Mouse (Mus musculus) ES-E14 (cell line): ENCODE measurements around the gene Strn4. TPM values are rescaled to one million over a fixed set of nuclear protein-coding genes. Genes with fewer than 3 reads are reported as not detected.

Source experiments
- DNase-seq: peaks from one replicate; pipeline ENCODE4 v3.0.0-alpha.2; 2013; ENCODE audit warnings: low read depth, low spot score
- H3K27ac ChIP-seq: 2 replicates; pipeline ENCODE4 v1.5.1; 2012; ENCODE audit warnings: low read depth, mild to moderate bottlenecking, low read length, moderate library complexity, mixed read lengths; ENCODE audit not compliant: poor library complexity, insufficient read depth, severe bottlenecking
- H3K36me3 ChIP-seq: 2 replicates; pipeline ENCODE4 v1.6.1; 2012; ENCODE audit warnings: mild to moderate bottlenecking, low read length, moderate library complexity, mixed read lengths; ENCODE audit not compliant: control insufficient read depth, poor library complexity, insufficient read depth, severe bottlenecking
- H3K4me1 ChIP-seq, 2 experiments: fragments of 150-350 bp in 1 of 2; sonication (generic) in 1 of 2; 2 replicates each; pipeline ENCODE4 v1.6.1; 2012; ENCODE audit warnings: low read length in 2 of 2, mild to moderate bottlenecking in 1 of 2, mixed read lengths in 1 of 2; ENCODE audit not compliant: control insufficient read depth in 2 of 2, insufficient read depth in 2 of 2, poor library complexity in 1 of 2
- H3K4me3 ChIP-seq, 2 experiments: fragments of 150-350 bp in 1 of 2; sonication (generic) in 1 of 2; 2 replicates each; pipeline ENCODE4 v1.5.1; 2012; ENCODE audit warnings: low read length in 2 of 2, low read depth in 1 of 2, mild to moderate bottlenecking in 1 of 2, mixed read lengths in 1 of 2; ENCODE audit not compliant: insufficient read depth in 1 of 2, poor library complexity in 1 of 2, severe bottlenecking in 1 of 2
- H3K9ac ChIP-seq: 2 replicates; pipeline ENCODE4 v1.6.1; 2012; ENCODE audit warnings: low read depth, mild to moderate bottlenecking, low read length, mixed read lengths; ENCODE audit not compliant: poor library complexity, insufficient read depth, severe bottlenecking
- H3K9me3 ChIP-seq: fragments of 150-350 bp; sonication (generic); 2 replicates; pipeline ENCODE4 v1.6.1; 2012; ENCODE audit warnings: low read depth, mild to moderate bottlenecking, low read length; ENCODE audit not compliant: control insufficient read depth, insufficient read depth
- CHD2 ChIP-seq: IDR thresholded peaks from 2 replicates; pipeline ENCODE4 v1.6.1; 2014; ENCODE audit warnings: mild to moderate bottlenecking, low read depth, low read length, inconsistent platforms
- HCFC1 ChIP-seq: IDR thresholded peaks from 2 replicates; pipeline ENCODE4 v1.6.1; 2012; ENCODE audit warnings: low read length, inconsistent platforms, borderline replicate concordance; ENCODE audit not compliant: insufficient read depth
- MAFK ChIP-seq: IDR thresholded peaks from 2 replicates; pipeline ENCODE4 v1.6.1; 2014; ENCODE audit warnings: mild to moderate bottlenecking, low read depth, low read length, inconsistent platforms; ENCODE audit not compliant: insufficient read depth
- ZC3H11A ChIP-seq: IDR thresholded peaks from 2 replicates; pipeline ENCODE4 v1.6.1; 2012; ENCODE audit warnings: low read depth, mild to moderate bottlenecking, inconsistent platforms, low read length, borderline replicate concordance
- ZNF384 ChIP-seq: IDR thresholded peaks from 2 replicates; pipeline ENCODE4 v1.6.1; 2012; ENCODE audit warnings: low read depth, low read length, inconsistent platforms
- in situ Hi-C, 2 experiments: fragments of 600-800 bp; cut with MboI; formaldehyde crosslinking; loops; one replicate each; pipeline ENCODE4 v1.15.1; 2025; ENCODE audit warnings: low sequenced_read_pairs in 2 of 2, inconsistent platforms in 1 of 2; ENCODE audit not compliant: unreplicated experiment in 2 of 2
- total RNA-seq: library from RNA; depleted of rRNA; stranded (reverse); fragments of 300-350 nt; gene quantifications from 2 replicates; pipeline ENCODE4 v1.2.3, GENCODE M21; 2012

The Strn4 gene
- total RNA-seq, 1 experiment = 76.0 TPM

- H3K27ac ChIP-seq = no peak overlapping the region
- TF ChIP-seq MAFK (no peak), HCFC1 (no peak), ZC3H11A (no peak), ZNF384 (no peak), CHD2 (no peak)
- in situ Hi-C loops = no loop called here
- H3K36me3 ChIP-seq = peaks cover 56% of the 10 kb centered on the region
- H3K4me1 ChIP-seq = peaks cover 0 to 6% of the 10 kb centered on the region in 2 experiments; a peak in 1 of 4 replicates
- no peak overlapping the region for H3K9ac ChIP-seq
- DNase-seq = no peak
- H3K9me3 ChIP-seq = no peaks in the 10 kb centered on the region
- H3K4me3 ChIP-seq = no peak overlapping the region
Measured at GRCm38 (mm10) chr7:16827274-16827673, 11.6 kb downstream of the Strn4 start.

GRCm38 (mm10) chr7:16830449-16830848 lies 14.8 kb downstream of the Strn4 start:
- DNase-seq = no peak
- H3K36me3 ChIP-seq = peaks cover 65% of the 10 kb centered on the region
- no peak overlapping the region for H3K4me3 ChIP-seq
- H3K9ac ChIP-seq = no peak overlapping the region
- H3K4me1 ChIP-seq = peaks cover 0 to 6% of the 10 kb centered on the region in 2 experiments; a peak in 1 of 4 replicates
- H3K9me3 ChIP-seq = no peaks in the 10 kb centered on the region
- in situ Hi-C loops = no loop called here
- H3K27ac ChIP-seq = no peak overlapping the region
- TF ChIP-seq ZC3H11A (no peak), CHD2 (no peak), MAFK (no peak), ZNF384 (no peak), HCFC1 (no peak)

- H3K36me3 ChIP-seq = peaks cover 38% of the 10 kb centered on the region
- TF ChIP-seq MAFK (no peak), HCFC1 (no peak), ZC3H11A (no peak), CHD2 (no peak), ZNF384 (no peak)
- no peak overlapping the region for H3K4me3 ChIP-seq
- H3K27ac ChIP-seq = no peak overlapping the region
- peaks cover 1 to 9% of the 10 kb centered on the region in 2 experiments; a peak in 2 of 4 replicates for H3K4me1 ChIP-seq
- no peaks in the 10 kb centered on the region for H3K9me3 ChIP-seq
- no peak for DNase-seq
- in situ Hi-C loops = no loop called here
- H3K9ac ChIP-seq = no peak overlapping the region
Measured at GRCm38 (mm10) chr7:16837916-16838803, 22.5 kb downstream of the Strn4 start.

- Histone ChIP-seq H3K4me1 (peaks cover 3 to 13% of the 10 kb centered on the region in 2 experiments; a peak in 3 of 4 replicates), H3K9ac (no peak overlapping the region), H3K4me3 (no peak overlapping the region), H3K27ac (no peak overlapping the region), H3K36me3 (peaks cover 33% of the 10 kb centered on the region), H3K9me3 (no peaks in the 10 kb centered on the region)
- no peak for DNase-seq
- TF ChIP-seq ZC3H11A (no peak), HCFC1 (no peak), CHD2 (no peak), MAFK (no peak)
- in situ Hi-C loops = no loop called here
Measured at GRCm38 (mm10) chr7:16838804-16839426, 23.2 kb downstream of the Strn4 start.
